Mouse (Mus musculus) erythroblast, embryonic 14.5 days (primary cell): ENCODE measurements around the gene Sgk1.

Experiments
- GATA1 ChIP-seq: IDR thresholded peaks from 2 replicates; pipeline ENCODE4 v1.6.1; 2012; ENCODE audit warnings: low read length, inconsistent platforms, mixed read lengths
- TAL1 ChIP-seq: IDR thresholded peaks from 3 replicates; pipeline ENCODE4 v1.6.1; 2012; ENCODE audit warnings: low read length, inconsistent platforms, mixed read lengths

- TF ChIP-seq GATA1 (no peak), TAL1 (no peak)
Measured at GRCm38 (mm10) chr10:21847931-21848670, 33.9 kb upstream of the Sgk1 start.
